Mouse (Mus musculus): ENCODE measurements around the gene Scrn2. TPM values are rescaled to one million over a fixed set of nuclear protein-coding genes. Genes with fewer than 3 reads are reported as not detected.

Gene Scrn2
- polyA plus RNA-seq, 1 experiment from 2014 or later, result 16.7 TPM

GRCm38 (mm10) chr11:97044902-97045301 is 15.2 kb downstream of the Scrn2 start:
- H3K4me1 ChIP-seq (ENCODE audit: control insufficient read depth, insufficient read depth, low read length), result peaks cover 17% of the 10 kb centered on the region
- no peaks in the 10 kb centered on the region for H3K9me3 ChIP-seq (replicated peaks; ENCODE audit: control insufficient read depth, low read length, poor library complexity, severe bottlenecking)
- no peak overlapping the region for H3K4me2 ChIP-seq (ENCODE audit: low read length)
- H3K27ac ChIP-seq (ENCODE audit: low read length), result no peak overlapping the region
- ATAC-seq, result no peak
- H3K27me3 ChIP-seq (ENCODE audit: control insufficient read depth, insufficient read depth, low read depth, low read length), result no peaks in the 10 kb centered on the region
- peaks cover 2% of the 10 kb centered on the region; the same call in 1 of the 2 replicates for H3K36me3 ChIP-seq (ENCODE audit: control insufficient read depth, insufficient read depth, low read length)
- H3K9ac ChIP-seq (ENCODE audit: low read depth, low read length), result no peak overlapping the region
- WGBS, result 97% methylated on average over 8 of the region's 8 CpGs
- H3K4me3 ChIP-seq (ENCODE audit: low read depth, low read length), result no peak overlapping the region

DNA sequence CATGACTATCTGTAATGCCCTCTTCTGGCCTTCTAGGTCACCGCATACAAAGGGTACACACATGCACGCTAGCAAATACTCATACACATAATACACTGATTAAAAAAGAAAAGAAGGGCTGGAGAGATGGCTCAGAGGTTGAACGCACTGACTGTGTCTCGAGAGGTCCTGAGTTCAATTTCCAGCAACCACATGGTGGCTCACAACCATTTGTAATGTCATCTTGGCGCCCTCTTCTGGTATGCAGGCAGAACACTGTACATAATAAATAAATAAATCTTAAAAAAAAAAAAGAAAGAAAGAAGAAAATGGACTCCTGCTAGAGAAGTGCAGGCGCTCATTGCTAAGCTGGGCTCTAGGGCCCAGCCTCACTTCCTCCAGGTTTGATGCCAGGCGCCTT is 16.1 kb downstream of the Scrn2 start:
- Histone ChIP-seq H3K36me3 (ENCODE audit: control insufficient read depth, insufficient read depth, low read length) (peaks cover 2% of the 10 kb centered on the region; the same call in 1 of the 2 replicates), H3K4me1 (ENCODE audit: control insufficient read depth, insufficient read depth, low read length) (peaks cover 19% of the 10 kb centered on the region), H3K9ac (ENCODE audit: low read depth, low read length) (no peak overlapping the region), H3K4me3 (ENCODE audit: low read depth, low read length) (no peak overlapping the region), H3K27me3 (ENCODE audit: control insufficient read depth, insufficient read depth, low read depth, low read length) (no peaks in the 10 kb centered on the region), H3K4me2 (ENCODE audit: low read length) (no peak overlapping the region), H3K9me3 (replicated peaks; ENCODE audit: control insufficient read depth, low read length, poor library complexity, severe bottlenecking) (no peaks in the 10 kb centered on the region), H3K27ac (ENCODE audit: low read length) (no peak overlapping the region)
- WGBS, result 78% methylated on average over 7 of the region's 7 CpGs
- ATAC-seq, result no peak

DNA sequence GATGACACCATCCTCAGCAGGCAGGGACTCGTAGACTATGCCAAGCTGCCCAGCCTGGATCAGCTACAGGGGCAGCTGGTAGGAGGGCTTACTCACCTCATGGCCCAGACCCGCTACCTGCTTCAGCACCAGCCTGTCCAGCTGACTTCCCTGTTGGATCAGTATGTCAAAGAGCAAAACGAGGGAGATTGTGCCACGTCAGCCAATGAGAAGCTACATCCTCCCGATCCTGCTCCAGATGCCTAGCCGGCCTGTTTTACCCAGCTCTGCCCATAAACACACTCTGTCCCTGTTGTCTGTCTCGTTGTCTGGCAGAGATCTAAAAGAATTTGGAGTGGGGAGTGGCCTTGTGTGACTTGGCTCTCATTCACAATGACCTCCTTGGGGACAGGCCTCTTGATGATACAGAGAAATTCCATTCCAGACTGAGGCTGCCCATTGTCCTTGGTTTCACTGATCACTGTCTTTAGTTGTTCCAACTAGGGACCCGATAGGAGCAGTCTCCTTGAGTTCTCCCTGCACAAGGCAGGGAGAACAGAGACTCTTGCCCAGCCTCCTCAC is 18.4 kb downstream of the Scrn2 start:
- Histone ChIP-seq H3K27ac (ENCODE audit: low read length) (no peak overlapping the region), H3K27me3 (ENCODE audit: control insufficient read depth, insufficient read depth, low read depth, low read length) (no peaks in the 10 kb centered on the region), H3K9ac (ENCODE audit: low read depth, low read length) (no peak overlapping the region), H3K4me2 (ENCODE audit: low read length) (no peak overlapping the region), H3K9me3 (replicated peaks; ENCODE audit: control insufficient read depth, low read length, poor library complexity, severe bottlenecking) (no peaks in the 10 kb centered on the region), H3K4me1 (ENCODE audit: control insufficient read depth, insufficient read depth, low read length) (peaks cover 20% of the 10 kb centered on the region), H3K4me3 (ENCODE audit: low read depth, low read length) (no peak overlapping the region), H3K36me3 (ENCODE audit: control insufficient read depth, insufficient read depth, low read length) (peaks cover 2% of the 10 kb centered on the region; the same call in 1 of the 2 replicates)
- 86% methylated on average over 8 of the region's 8 CpGs for WGBS
- no peak for ATAC-seq

DNA sequence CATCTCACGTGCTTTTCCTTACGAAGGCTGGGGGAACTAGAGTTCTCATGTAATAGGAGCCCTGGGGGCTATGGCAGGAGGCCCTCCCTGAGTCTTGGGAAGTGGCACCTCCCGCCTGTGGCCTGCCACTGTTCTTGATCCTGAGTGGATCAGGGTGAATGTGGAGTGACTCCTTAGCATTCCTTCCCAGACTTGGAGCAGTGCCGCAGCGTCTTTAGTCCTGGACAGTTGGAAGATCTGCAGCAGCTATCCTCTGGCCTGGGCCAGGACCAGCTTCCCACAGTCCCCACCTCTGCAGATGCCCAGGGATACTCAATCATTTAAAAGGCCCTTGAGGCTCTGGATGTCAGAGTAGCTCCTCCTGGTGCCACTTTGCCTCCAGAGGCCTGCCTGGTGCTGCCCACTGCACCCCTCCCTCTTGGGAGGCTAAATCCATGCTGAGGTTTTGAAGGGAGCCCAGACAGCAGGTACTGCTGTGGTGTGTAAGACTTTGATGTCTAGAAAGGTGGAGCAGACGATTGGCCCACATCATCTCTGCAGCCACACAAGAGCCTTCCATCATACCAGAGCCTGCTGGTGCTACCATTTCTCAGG is 19.9 kb downstream of the Scrn2 start:
- 89% methylated on average over 6 of the region's 6 CpGs for WGBS
- Histone ChIP-seq H3K4me1 (ENCODE audit: control insufficient read depth, insufficient read depth, low read length) (peaks cover 20% of the 10 kb centered on the region), H3K4me3 (ENCODE audit: low read depth, low read length) (no peak overlapping the region), H3K9ac (ENCODE audit: low read depth, low read length) (no peak overlapping the region), H3K27me3 (ENCODE audit: control insufficient read depth, insufficient read depth, low read depth, low read length) (no peaks in the 10 kb centered on the region), H3K4me2 (ENCODE audit: low read length) (no peak overlapping the region), H3K27ac (ENCODE audit: low read length) (no peak overlapping the region), H3K9me3 (replicated peaks; ENCODE audit: control insufficient read depth, low read length, poor library complexity, severe bottlenecking) (no peaks in the 10 kb centered on the region), H3K36me3 (ENCODE audit: control insufficient read depth, insufficient read depth, low read length) (peaks cover 6% of the 10 kb centered on the region; the same call in 1 of the 2 replicates)
- ATAC-seq, result no peak

DNA sequence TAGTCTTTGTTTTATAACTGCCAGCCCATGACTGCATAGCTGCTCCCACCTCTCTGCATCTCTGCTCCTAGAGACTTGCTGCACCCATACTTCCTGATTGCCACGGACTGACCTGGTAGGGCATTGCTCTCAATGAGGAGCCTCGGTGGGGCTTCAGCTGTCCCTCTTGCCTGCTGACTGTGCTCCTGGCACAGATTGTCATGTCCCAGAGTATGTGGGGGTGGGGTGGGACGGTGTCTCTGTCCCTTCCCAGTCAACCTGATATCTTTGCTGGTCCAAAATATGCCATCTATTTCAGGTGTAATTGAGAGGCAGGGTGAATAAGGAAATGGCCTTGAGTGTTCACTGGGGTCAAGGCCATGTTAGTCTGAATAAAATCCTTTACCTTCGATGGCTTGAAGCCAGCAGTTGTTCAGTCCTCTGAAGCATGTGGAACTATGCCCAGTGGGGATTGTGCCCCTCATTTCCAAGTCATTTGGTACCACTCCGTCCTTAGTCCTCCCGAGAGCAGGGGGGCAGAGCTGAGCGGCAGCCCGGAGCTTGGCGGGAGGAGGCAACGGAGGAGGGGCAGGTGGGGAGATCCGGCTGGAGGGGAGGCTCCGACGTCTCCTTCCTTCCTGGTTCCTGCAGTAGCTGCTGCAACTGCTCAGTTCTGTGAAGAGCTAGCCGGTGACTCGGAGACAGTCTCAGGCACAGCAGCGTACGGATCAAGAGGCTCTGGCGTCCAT is 20.6 kb downstream of the Scrn2 start, which contains the start of gene Osbpl7:
Osbpl7 (plus strand) TSS at position 413 of the 728 bp plus-strand sequence.
- peak within 1 kb of the TSS; percentile 72 for H3K27ac ChIP-seq (ENCODE audit: low read length)
- peaks cover 20% of the 10 kb centered on the region for H3K4me1 ChIP-seq (ENCODE audit: control insufficient read depth, insufficient read depth, low read length)
- no peaks in the 10 kb centered on the region for H3K9me3 ChIP-seq (replicated peaks; ENCODE audit: control insufficient read depth, low read length, poor library complexity, severe bottlenecking)
- no peaks in the 10 kb centered on the region for H3K27me3 ChIP-seq (ENCODE audit: control insufficient read depth, insufficient read depth, low read depth, low read length)
- H3K4me2 ChIP-seq (ENCODE audit: low read length), result peak within 1 kb of the TSS; percentile 85
- H3K36me3 ChIP-seq (ENCODE audit: control insufficient read depth, insufficient read depth, low read length), result peaks cover 13% of the 10 kb centered on the region; the same call in 1 of the 2 replicates
- H3K9ac ChIP-seq (ENCODE audit: low read depth, low read length), result peak within 1 kb of the TSS; percentile 84
- 5% methylated on average over 18 of the region's 18 CpGs for WGBS
- ATAC-seq, result peak; percentile 90
- H3K4me3 ChIP-seq (ENCODE audit: low read depth, low read length), result peak within 1 kb of the TSS; percentile 74

GRCm38 (mm10) chr11:97050944-97051586 is 21.3 kb downstream of the Scrn2 start:
- Histone ChIP-seq H3K4me2 (ENCODE audit: low read length) (peak overlapping the region; percentile 85), H3K27me3 (ENCODE audit: control insufficient read depth, insufficient read depth, low read depth, low read length) (no peaks in the 10 kb centered on the region), H3K9ac (ENCODE audit: low read depth, low read length) (peak overlapping the region; percentile 84), H3K4me3 (ENCODE audit: low read depth, low read length) (peak overlapping the region; percentile 74), H3K36me3 (ENCODE audit: control insufficient read depth, insufficient read depth, low read length) (peaks cover 13% of the 10 kb centered on the region), H3K9me3 (replicated peaks; ENCODE audit: control insufficient read depth, low read length, poor library complexity, severe bottlenecking) (no peaks in the 10 kb centered on the region), H3K27ac (ENCODE audit: low read length) (peak overlapping the region; percentile 72), H3K4me1 (ENCODE audit: control insufficient read depth, insufficient read depth, low read length) (peaks cover 20% of the 10 kb centered on the region)
- WGBS, result 21% methylated on average over 13 of the region's 13 CpGs
- peak; percentile 23; the same call in 1 of the 2 replicates for ATAC-seq

- Histone ChIP-seq H3K4me1 (ENCODE audit: control insufficient read depth, insufficient read depth, low read length) (peaks cover 20% of the 10 kb centered on the region), H3K9me3 (replicated peaks; ENCODE audit: control insufficient read depth, low read length, poor library complexity, severe bottlenecking) (no peaks in the 10 kb centered on the region), H3K27ac (ENCODE audit: low read length) (no peak overlapping the region), H3K4me3 (ENCODE audit: low read depth, low read length) (no peak overlapping the region), H3K27me3 (ENCODE audit: control insufficient read depth, insufficient read depth, low read depth, low read length) (no peaks in the 10 kb centered on the region), H3K9ac (ENCODE audit: low read depth, low read length) (no peak overlapping the region), H3K4me2 (ENCODE audit: low read length) (no peak overlapping the region; the same call in 1 of the 2 replicates), H3K36me3 (ENCODE audit: control insufficient read depth, insufficient read depth, low read length) (peaks cover 13% of the 10 kb centered on the region)
- no peak for ATAC-seq
- 28% methylated on average over 11 of the region's 11 CpGs for WGBS
Measured at GRCm38 (mm10) chr11:97052219-97052646, 22.5 kb downstream of the Scrn2 start.

DNA sequence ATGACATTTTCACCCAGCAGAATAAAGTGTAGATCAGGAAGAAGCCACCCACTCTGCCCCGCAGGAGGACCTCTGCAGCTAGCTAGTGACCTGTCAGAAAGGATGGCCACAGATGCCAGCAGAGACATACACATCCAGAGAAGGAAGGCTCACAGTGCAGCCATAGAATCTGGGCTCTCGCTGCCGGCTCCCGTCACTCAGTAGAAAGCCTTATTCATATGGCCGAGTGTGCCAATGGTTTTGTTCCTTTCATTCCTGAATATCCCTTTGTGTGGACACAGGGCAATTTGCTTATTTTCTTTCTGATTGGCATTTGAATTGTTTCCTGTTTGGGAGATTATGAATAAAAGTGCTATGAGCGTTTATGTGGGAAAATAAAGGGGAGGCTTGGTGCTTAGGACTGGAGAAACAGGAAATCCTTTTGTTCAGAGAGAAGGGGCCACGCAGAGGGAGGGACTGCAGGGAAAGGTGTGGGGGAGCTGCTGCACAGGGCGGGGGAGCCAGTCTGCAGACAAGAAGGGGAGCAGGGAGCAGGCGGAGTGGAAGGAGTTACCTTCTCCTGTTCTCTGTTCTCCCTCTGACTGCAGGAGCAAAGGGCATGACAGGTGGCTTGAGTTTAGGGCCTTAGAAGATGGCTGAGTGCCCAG is 33.7 kb downstream of the Scrn2 start:
- Histone ChIP-seq H3K9ac (ENCODE audit: low read depth, low read length) (0 out of 2 replicates have a peak overlapping the region, but pooled peaks have one; percentile 18), H3K27me3 (ENCODE audit: control insufficient read depth, insufficient read depth, low read depth, low read length) (no peaks in the 10 kb centered on the region), H3K27ac (ENCODE audit: low read length) (0 out of 2 replicates have a peak overlapping the region, but pooled peaks have one; percentile 26), H3K4me3 (ENCODE audit: low read depth, low read length) (no peak overlapping the region), H3K4me1 (ENCODE audit: control insufficient read depth, insufficient read depth, low read length) (no peaks in the 10 kb centered on the region), H3K4me2 (ENCODE audit: low read length) (no peak overlapping the region), H3K36me3 (ENCODE audit: control insufficient read depth, insufficient read depth, low read length) (peaks cover 24% of the 10 kb centered on the region), H3K9me3 (replicated peaks; ENCODE audit: control insufficient read depth, low read length, poor library complexity, severe bottlenecking) (no peaks in the 10 kb centered on the region)
- WGBS, result 16% methylated on average over 9 of the region's 9 CpGs
- no peak for ATAC-seq
